Mouse (Mus musculus) brain, embryonic 14.5 days (tissue): Measurements from ENCODE around the gene Gm3880.
"Not testable (repeated sequence)": the region's sequence is repeated elsewhere in the genome, so short reads cannot be mapped to it uniquely, and the experiment has no call there.

Experiments used
- CTCF ChIP-seq: fragments of 200-500 bp; IDR thresholded peaks from 2 replicates; pipeline ENCODE4 v1.5.1; 2012; ENCODE audit warnings: inconsistent platforms, mild to moderate bottlenecking, moderate library complexity, borderline replicate concordance; ENCODE audit not compliant: insufficient read depth, insufficient read length; ENCODE audit errors: extremely low read depth
- POLR2A ChIP-seq: fragments of 200-500 bp; IDR thresholded peaks from 2 replicates; pipeline ENCODE4 v1.6.1; 2012; ENCODE audit warnings: mild to moderate bottlenecking, inconsistent platforms, borderline replicate concordance; ENCODE audit not compliant: poor library complexity, insufficient read depth, insufficient read length, severe bottlenecking; ENCODE audit errors: extremely low read depth

DNA sequence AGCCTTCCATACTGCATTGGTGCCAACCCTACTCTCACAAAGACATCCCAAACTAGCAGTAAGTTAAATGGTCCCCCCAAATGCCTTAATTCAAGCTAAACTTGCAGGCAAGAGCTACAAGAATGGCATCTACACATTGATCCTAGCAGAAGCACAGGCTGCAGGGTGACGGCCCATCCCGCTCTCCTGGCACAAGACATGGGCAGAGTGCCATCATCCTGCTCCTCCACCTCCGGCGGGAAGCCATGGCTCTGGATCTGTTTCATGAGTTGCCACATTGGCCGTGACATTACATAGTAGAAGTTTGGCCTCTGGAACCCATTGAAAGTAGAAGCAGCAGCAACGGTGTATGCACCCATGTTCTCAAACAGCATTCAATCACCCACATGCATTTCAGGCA, 37.5 kb upstream of the Gm3880 start:
- TF ChIP-seq CTCF, POLR2A: not testable (repeated sequence)
